ENCODE assay signal across 13 mouse cellular contexts in the genomic region with DNA sequence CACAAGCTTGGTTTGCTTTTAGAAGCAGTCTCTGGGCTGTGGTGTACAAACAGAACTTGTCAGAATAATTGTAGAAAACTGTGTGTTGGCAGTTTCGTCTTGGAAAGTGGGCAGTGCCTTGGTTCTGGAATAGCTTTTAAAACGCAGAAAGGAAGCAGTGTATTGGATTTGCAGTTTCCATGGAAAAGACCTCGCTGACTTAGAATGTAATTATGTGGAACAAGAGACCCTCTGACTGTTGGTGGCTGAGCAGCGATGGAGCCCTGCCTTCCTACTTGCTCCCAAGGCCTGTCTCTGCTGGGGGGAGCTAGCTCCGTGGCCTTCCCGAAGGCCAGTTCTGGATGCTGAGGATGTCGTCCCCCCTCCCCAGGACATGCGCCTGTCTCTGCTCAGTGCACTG.
DNase-seq lines count a peak whose midpoint lies in the region; ATAC-seq and TF ChIP-seq lines count a peak whose summit lies in the region.
"Had no signal": no experiment of that assay in that cellular context is flagged by ENCODE, and none has a peak within 500 bp of the region (broad histone marks: within the 10 kb centered on the region; RNA-seq: fewer than 3 reads in every experiment).

No protein-coding gene starts in this region.

- ATAC-seq in midbrain, embryonic 11.5 days (ENCODE audit: low FRiP score) = no peak
- ATAC-seq in hindbrain, postnatal 0 days = peak; percentile 65

- no peak overlapping the region for H3K4me2 ChIP-seq in midbrain, embryonic 11.5 days
- no peak overlapping the region for H3K4me2 ChIP-seq in hindbrain, postnatal 0 days (ENCODE audit: low read depth, low read length)
- H3K4me2 ChIP-seq: heart, embryonic 15.5 days; lung, embryonic 15.5 days had no signal

- no peaks in the 10 kb centered on the region for H3K9me3 ChIP-seq in midbrain, embryonic 10.5 days (replicated peaks)
- no peaks in the 10 kb centered on the region for H3K9me3 ChIP-seq in midbrain, embryonic 11.5 days (ENCODE audit: control insufficient read depth, low read length)
- no peaks in the 10 kb centered on the region for H3K9me3 ChIP-seq in hindbrain, postnatal 0 days (ENCODE audit: low read length)
- H3K9me3 ChIP-seq: heart, embryonic 15.5 days; lung, embryonic 15.5 days had no signal

- peak overlapping the region; percentile 89 for H3K27ac ChIP-seq in gastrocnemius, adult 2 months
- H3K27ac ChIP-seq in midbrain, embryonic 10.5 days (replicated peaks) = 0 out of 2 replicates have a peak overlapping the region, but pooled peaks have one; percentile 42
- H3K27ac ChIP-seq in midbrain, embryonic 11.5 days (ENCODE audit: low read depth, low read length) = no peak overlapping the region
- peak overlapping the region; percentile 61; the same call in 1 of the 2 replicates for H3K27ac ChIP-seq in hindbrain, postnatal 0 days
- H3K27ac ChIP-seq: lung, embryonic 15.5 days had no signal

- intact Hi-C loops in gastrocnemius, adult 2 months (cut with DNase I) = no loop called here

- WGBS in midbrain, embryonic 10.5 days = 84% methylated on average over 8 of the region's 8 CpGs
- 80% methylated on average over 8 of the region's 8 CpGs for WGBS in midbrain, embryonic 11.5 days
- WGBS in hindbrain, postnatal 0 days = 39% methylated on average over 8 of the region's 8 CpGs

- no peak for DNase-seq in gastrocnemius, adult 2 months
- DNase-seq in gastrocnemius, postnatal 25 days = no peak
- DNase-seq in midbrain, embryonic 10.5 days (ENCODE audit: low spot score) = no peak
- DNase-seq in midbrain, embryonic 11.5 days (ENCODE audit: low spot score, missing footprints) = no peak
- peak; percentile 55 for DNase-seq in hindbrain, postnatal 0 days (ENCODE audit: low spot score)
- no peak for DNase-seq in lung, postnatal 10 days
- DNase-seq in spleen, postnatal 36 days (ENCODE audit: low spot score in 2 of 2) = no peak
- no peak for DNase-seq in embryo, embryonic 9.5 days (ENCODE audit: extremely low spot score)
- DNase-seq: adrenal gland, adult 2 months; embryo, embryonic 11 days; kidney, postnatal 10 days had no signal

- peaks cover 46% of the 10 kb centered on the region for H3K36me3 ChIP-seq in midbrain, embryonic 10.5 days
- no peaks in the 10 kb centered on the region for H3K36me3 ChIP-seq in midbrain, embryonic 11.5 days (ENCODE audit: control insufficient read depth, insufficient read depth, low read length)
- no peaks in the 10 kb centered on the region for H3K36me3 ChIP-seq in hindbrain, postnatal 0 days (ENCODE audit: insufficient read depth, low read length)

- no peak overlapping the region for H3K4me3 ChIP-seq in gastrocnemius, adult 2 months
- no peak overlapping the region for H3K4me3 ChIP-seq in midbrain, embryonic 10.5 days
- H3K4me3 ChIP-seq in midbrain, embryonic 11.5 days (ENCODE audit: low read depth, low read length) = no peak overlapping the region
- no peak overlapping the region for H3K4me3 ChIP-seq in hindbrain, postnatal 0 days (ENCODE audit: low read length)
- H3K4me3 ChIP-seq: heart, embryonic 15.5 days; lung, embryonic 15.5 days had no signal

- no peaks in the 10 kb centered on the region for H3K27me3 ChIP-seq in midbrain, embryonic 10.5 days (ENCODE audit: low read depth, poor library complexity, severe bottlenecking)
- H3K27me3 ChIP-seq in midbrain, embryonic 11.5 days (ENCODE audit: control insufficient read depth, insufficient read depth, low read length) = no peaks in the 10 kb centered on the region
- no peaks in the 10 kb centered on the region for H3K27me3 ChIP-seq in hindbrain, postnatal 0 days (ENCODE audit: insufficient read depth, low read length)
- H3K27me3 ChIP-seq: heart, embryonic 15.5 days; lung, embryonic 15.5 days had no signal

- no peak for TF ChIP-seq CTCF in gastrocnemius, adult 2 months (IDR thresholded peaks at IDR 0.05)
- TF ChIP-seq CTCF in hindbrain, postnatal 0 days (IDR thresholded peaks at IDR 0.05; ENCODE audit: low read depth) = no peak

- no peak overlapping the region for H3K9ac ChIP-seq in midbrain, embryonic 11.5 days (ENCODE audit: low read length)
- H3K9ac ChIP-seq in hindbrain, postnatal 0 days (replicated peaks; ENCODE audit: low read length) = no peak overlapping the region
- H3K9ac ChIP-seq: heart, embryonic 15.5 days; lung, embryonic 15.5 days had no signal

- H3K4me1 ChIP-seq in midbrain, embryonic 10.5 days = peaks cover 32% of the 10 kb centered on the region
- H3K4me1 ChIP-seq in midbrain, embryonic 11.5 days (ENCODE audit: control insufficient read depth, insufficient read depth, low read length) = peaks cover 9% of the 10 kb centered on the region
- peaks cover 9% of the 10 kb centered on the region for H3K4me1 ChIP-seq in hindbrain, postnatal 0 days (ENCODE audit: insufficient read depth, low read length)
